Mouse (Mus musculus): Measurements from ENCODE around the gene Brap.
"Not testable (repeated sequence)": the region's sequence is repeated elsewhere in the genome, so short reads cannot be mapped to it uniquely, and the experiment has no call there.

The Brap gene

GRCm38 (mm10) chr5:121660059-121660896, at the start of gene Brap, which contains the start of gene Acad10:
Brap (plus strand) TSS chr5:121660563.
Acad10 (minus strand) TSS chr5:121660514.
- DNase-seq (ENCODE audit: low read depth): peak; percentile 97

DNA sequence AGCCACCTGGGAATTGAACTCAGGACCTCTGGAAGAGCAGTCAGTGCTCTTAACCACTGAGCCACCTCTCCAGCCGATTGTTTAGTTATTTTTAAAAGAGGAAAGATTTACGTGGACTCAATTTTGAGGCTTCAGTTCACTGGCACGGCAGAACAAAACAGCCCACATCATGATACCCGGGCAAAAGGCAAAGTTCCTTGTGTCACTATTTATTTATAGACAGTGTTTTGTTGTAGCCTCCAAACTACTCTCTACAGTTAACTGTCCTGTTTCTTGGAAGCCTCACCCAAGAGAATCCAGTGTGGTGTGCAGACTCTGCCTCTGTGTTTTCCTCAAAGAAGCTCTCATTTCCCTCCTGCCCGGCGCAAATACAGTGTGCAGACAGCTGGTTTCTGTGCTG, 48.3 kb upstream of the Brap start:
- DNase-seq (ENCODE audit: low read depth): no peak

GRCm38 (mm10) chr5:121614921-121615320, 45.4 kb upstream of the Brap start:
- DNase-seq (ENCODE audit: low read depth): not testable (repeated sequence)

- peak; percentile 95 for DNase-seq (ENCODE audit: low read depth)
Measured at GRCm38 (mm10) chr5:121618592-121619513, 41.5 kb upstream of the Brap start, which contains the start of gene Acad12. Acad12 (minus strand) TSS chr5:121618938.

DNA sequence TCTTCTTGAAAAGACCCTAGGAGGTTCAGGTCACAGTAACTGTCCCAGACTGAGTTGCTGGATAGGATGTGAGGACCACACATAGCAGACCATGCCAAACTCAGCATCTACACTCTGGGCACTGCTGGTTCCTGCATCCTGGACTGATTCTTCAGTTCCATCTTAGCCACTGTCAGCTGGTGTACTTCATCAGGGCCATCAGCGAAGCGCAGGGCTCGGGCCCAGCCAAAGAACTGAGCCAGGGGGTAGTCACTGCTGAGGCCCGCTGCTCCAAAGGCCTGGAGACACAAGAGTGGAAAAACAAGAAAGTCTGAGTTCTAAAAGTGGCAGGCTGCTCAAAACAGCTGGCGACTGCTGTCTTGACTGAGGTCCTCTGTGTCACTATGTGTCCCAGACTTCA, 39.3 kb upstream of the Brap start:
- DNase-seq (ENCODE audit: low read depth): no peak

- peak; percentile 47 for DNase-seq (ENCODE audit: low read depth)
Measured at GRCm38 (mm10) chr5:121623241-121623640, 37.1 kb upstream of the Brap start.

DNA sequence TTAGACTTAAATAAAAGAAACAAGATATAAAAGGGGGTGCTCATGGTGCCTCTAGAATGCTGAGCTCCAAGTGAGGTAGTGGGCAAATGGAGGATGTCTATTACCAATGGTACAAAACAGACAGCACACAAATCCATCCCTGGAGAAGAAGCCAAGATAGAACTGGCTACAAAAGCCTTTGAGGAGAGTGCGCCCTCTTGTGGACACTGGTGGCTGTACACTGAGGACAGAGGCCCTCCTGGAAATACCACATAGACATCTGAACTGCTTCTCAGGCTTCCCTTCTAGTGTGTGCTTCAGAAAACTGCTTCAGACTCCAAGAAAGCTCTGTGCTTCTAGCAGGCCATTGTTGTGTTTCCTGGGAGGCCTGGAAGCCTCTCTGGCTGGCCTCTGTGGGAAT, 32.5 kb upstream of the Brap start:
- peak; percentile 85 for DNase-seq (ENCODE audit: low read depth)

GRCm38 (mm10) chr5:121631106-121631647, 29.2 kb upstream of the Brap start:
- not testable (repeated sequence) for DNase-seq (ENCODE audit: low read depth)

- no peak for DNase-seq (ENCODE audit: low read depth)
Measured at GRCm38 (mm10) chr5:121632804-121633203, 27.6 kb upstream of the Brap start.

- DNase-seq (ENCODE audit: low read depth): no peak
Measured at GRCm38 (mm10) chr5:121634668-121635067, 25.7 kb upstream of the Brap start.

DNA sequence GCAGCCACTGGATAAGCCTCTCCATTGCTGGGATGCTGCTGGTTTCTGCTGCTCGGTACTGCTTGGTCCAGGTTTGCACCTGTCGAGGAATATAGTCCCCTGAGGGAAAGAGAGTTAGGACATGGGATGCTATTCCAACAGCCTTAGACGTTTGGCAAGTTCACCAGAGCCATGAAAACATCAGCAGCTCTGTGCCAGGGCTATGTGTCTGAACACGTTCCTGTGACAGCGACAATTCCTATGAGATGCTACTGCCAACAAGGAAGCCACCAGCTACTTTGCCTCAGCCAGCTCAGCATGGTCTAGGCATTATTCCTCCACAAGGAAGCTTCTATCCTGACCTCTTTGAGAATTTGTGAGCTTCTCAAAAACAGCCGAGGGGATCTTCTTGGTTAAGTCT, 23.1 kb upstream of the Brap start:
- no peak for DNase-seq (ENCODE audit: low read depth)

DNA sequence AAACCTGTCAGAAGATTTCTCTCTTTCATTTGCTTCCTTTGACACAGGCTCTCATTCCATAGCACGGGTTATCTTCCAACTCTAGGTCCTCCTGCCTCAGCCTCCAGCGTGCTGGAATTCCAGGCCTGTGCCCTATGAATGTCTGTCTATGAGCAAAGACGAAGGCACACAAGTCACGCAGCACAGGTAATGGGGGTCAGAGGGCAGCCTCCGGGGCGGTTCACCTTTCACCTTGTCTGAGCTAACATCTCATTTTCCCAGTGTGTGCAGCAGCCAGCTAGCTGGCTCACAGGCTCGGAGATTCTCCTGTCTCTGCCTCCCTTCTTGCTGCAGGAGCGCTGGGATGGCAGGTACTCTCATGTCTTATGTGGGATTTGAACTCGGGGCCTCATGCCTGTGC, 20.8 kb upstream of the Brap start:
- no peak for DNase-seq (ENCODE audit: low read depth)

- DNase-seq (ENCODE audit: low read depth): no peak
Measured at GRCm38 (mm10) chr5:121649134-121649533, 11.2 kb upstream of the Brap start.

- DNase-seq (ENCODE audit: low read depth): no peak
Measured at GRCm38 (mm10) chr5:121654526-121654925, 5.8 kb upstream of the Brap start.

- not testable (repeated sequence) for DNase-seq (ENCODE audit: low read depth)
Measured at GRCm38 (mm10) chr5:121656866-121657265, 3.5 kb upstream of the Brap start.

DNA sequence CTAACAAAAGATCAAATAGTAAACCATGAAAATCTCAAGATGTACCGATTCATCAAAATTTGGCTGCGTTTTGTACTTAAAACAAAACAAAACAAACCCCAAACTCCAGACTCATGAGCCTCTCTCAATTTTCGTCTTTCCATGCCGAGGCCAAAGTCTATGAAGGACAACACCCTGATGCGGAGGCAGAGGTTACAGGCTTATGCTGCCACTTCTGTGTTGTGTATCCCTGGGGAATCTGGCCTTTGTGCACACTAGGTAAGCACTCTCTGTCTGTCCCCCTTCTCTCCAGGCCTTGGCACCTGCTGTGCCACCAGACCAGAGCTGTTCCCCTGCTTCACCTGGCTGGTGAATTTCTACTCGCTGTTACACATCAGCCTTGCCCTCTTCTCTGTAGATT, 2.7 kb upstream of the Brap start:
- not testable (repeated sequence) for DNase-seq (ENCODE audit: low read depth)

GRCm38 (mm10) chr5:121660897-121661254, 513 bp downstream of the Brap start:
- DNase-seq (ENCODE audit: low read depth): peak; percentile 35

DNA sequence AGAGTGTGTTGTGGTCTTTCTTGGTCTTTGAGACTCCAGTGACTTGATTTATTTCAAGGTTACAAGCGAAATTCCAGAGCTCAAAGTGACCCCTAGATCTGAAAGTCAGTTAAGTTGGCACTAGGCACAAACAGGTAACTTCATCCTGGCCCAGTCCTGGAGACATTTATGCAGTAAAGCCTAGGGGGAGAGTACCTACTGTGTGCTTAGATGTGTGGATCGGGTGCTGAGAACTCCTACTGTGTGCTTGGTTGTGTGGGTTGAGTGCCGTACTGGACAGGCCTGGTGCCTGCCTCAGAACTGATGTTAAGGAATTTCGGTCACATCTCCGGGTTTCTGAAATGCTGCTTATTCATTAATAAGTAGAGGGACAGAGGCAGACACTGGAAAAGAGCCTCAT, 1.1 kb downstream of the Brap start:
- no peak for DNase-seq (ENCODE audit: low read depth)

DNA sequence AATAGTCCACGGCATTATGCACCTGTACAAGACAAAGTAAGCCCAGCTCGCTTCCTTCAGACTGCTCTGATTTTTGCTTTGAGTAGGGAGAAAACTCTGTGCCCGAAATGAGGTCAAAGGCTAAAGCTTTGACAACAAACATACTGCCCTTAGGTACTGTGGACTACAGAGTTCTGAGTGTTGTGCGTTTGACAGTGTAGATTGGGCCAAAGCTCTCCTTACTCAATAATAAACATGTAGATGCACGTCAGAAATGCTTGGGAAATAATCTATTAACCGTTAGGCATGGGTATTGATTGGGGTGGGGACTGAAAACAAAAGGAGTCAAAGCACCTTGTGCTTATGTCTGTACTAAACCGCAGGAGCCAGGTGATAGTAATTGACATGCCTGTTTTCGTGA, 3.1 kb downstream of the Brap start:
- DNase-seq (ENCODE audit: low read depth): no peak

GRCm38 (mm10) chr5:121664078-121664477, 3.7 kb downstream of the Brap start:
- DNase-seq (ENCODE audit: low read depth): no peak

- no peak for DNase-seq (ENCODE audit: low read depth)
Measured at GRCm38 (mm10) chr5:121664971-121665370, 4.6 kb downstream of the Brap start.

DNA sequence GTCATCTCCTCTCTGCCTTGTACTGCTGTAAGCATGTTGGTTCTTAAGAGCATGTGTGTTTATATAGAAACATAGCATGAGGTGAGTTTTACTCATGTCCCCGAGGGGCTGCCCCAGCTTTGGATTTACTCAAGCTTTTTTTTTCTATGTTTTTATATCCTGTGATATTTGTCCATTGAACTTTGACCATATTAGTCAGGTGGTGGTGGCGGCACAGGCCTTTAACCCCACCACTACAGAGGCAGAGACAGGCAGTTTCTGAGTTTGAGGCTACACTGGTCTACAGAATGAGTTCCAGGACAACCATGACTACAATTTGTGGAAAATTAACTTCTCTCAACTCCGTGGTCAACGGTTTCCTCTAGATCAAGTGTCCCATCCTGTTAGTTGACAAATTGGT, 6.7 kb downstream of the Brap start:
- DNase-seq (ENCODE audit: low read depth): no peak

- peak; percentile 55 for DNase-seq (ENCODE audit: low read depth)
Measured at GRCm38 (mm10) chr5:121668411-121668810, 8.0 kb downstream of the Brap start.

Measured in NIH3T3 (cell line).